Mouse (Mus musculus) lung, postnatal 0 days (tissue): ENCODE data around the gene Rab44.

Experiments
- CTCF ChIP-seq: IDR thresholded peaks from 2 replicates; pipeline ENCODE4 v1.5.1; 2016; ENCODE audit warnings: antibody characterized with exemption, mild to moderate bottlenecking
- EP300 ChIP-seq: IDR thresholded peaks from 2 replicates; pipeline ENCODE4 v1.6.1; 2016; ENCODE audit warnings: antibody characterized with exemption, mild to moderate bottlenecking, control low read depth

DNA sequence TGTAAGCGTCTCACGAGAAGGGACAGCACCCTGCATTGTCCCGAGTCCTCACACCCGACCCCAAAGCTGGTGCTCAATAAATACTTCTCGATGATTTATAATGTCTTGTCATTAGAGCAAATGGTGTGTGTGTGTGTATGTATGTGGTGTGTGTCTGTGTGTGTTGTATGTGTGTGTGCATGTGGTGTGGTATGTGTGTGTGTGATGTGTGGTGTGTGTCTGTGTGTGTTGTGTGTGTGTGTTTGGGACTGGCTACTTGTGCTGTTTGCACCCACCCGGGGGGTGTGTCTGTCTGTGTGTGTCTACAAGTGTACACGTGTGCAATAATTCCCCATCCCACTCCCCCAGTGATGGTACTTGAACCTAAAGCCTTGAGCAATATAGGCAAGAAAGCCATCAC is 13.3 kb upstream of the Rab44 start:
- TF ChIP-seq CTCF, result no peak
- no peak for TF ChIP-seq EP300
